Mouse (Mus musculus) forebrain, embryonic 10.5 days (tissue): ENCODE measurements around the gene Duoxa1. TPM values are rescaled to one million over a fixed set of nuclear protein-coding genes. Genes with fewer than 3 reads are reported as not detected.

ENCODE experiments used
- DNase-seq: peaks from one replicate; pipeline ENCODE4 v3.0.0-alpha.2; 2017; ENCODE audit warnings: low spot score; ENCODE audit errors: extremely low spot score
- H3K27ac ChIP-seq: fragments of 300-500 bp; sonication (generic); 2 replicates; pipeline ENCODE4 v1.5.1; 2016; ENCODE audit warnings: mild to moderate bottlenecking
- H3K27me3 ChIP-seq: fragments of 300-500 bp; sonication (generic); 2 replicates; pipeline ENCODE4 v1.6.1; 2016; ENCODE audit warnings: mild to moderate bottlenecking; ENCODE audit not compliant: poor library complexity, severe bottlenecking
- H3K36me3 ChIP-seq: fragments of 300-500 bp; sonication (generic); replicated peaks from 2 replicates; pipeline ENCODE4 v1.6.1; 2016; ENCODE audit warnings: mild to moderate bottlenecking, moderate library complexity
- H3K4me1 ChIP-seq: fragments of 300-500 bp; sonication (generic); 2 replicates; pipeline ENCODE4 v1.6.1; 2016
- H3K4me3 ChIP-seq: fragments of 300-500 bp; sonication (generic); 2 replicates; pipeline ENCODE4 v1.5.1; 2016; ENCODE audit warnings: mild to moderate bottlenecking, moderate library complexity
- H3K9me3 ChIP-seq: fragments of 300-500 bp; sonication (generic); 2 replicates; pipeline ENCODE4 v1.6.1; 2016; ENCODE audit warnings: mild to moderate bottlenecking, moderate library complexity
- WGBS: fragments of 180-500 bp; shearing (Covaris S2); methylation state at CpG from one replicate; pipeline ENCODE4 v1.1.7; 2016; 5-methylcytosine and 5-hydroxymethylcytosine counted together
- polyA plus RNA-seq: library from polyadenylated mRNA; unstranded; fragments of >200 nt; fragmentation: Nextera tagmentation; extraction: Ambion mirVana; gene quantifications from 2 replicates; pipeline ENCODE4 v1.2.1, GENCODE M21; 2016

Gene Duoxa1
- polyA plus RNA-seq, 1 experiment from 2014 or later: not detected

DNA sequence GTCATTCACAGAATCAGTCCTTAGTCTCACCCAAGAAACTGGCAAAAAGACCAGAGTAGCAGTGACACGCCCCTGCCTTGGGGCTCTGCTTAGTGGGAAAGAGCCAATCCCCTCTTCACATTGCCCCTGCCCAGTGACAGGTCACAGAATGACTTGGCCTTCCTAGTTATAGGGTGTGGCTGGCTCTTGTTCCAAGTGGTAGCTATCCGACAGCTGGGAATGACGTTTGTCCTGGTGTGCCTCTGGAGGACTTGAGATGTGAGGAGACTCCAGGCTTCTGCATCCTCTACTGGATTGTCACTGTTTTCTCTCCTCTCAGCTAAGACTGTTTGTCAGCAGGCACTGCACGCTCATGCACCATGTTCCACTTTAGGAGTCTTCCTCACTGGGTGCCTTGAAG, 3.9 kb upstream of the Duoxa1 start:
- peaks cover 12% of the 10 kb centered on the region for H3K4me1 ChIP-seq
- no peak overlapping the region for H3K27ac ChIP-seq
- no peak overlapping the region for H3K4me3 ChIP-seq
- peaks cover 41% of the 10 kb centered on the region for H3K27me3 ChIP-seq
- H3K36me3 ChIP-seq: no peaks in the 10 kb centered on the region
- DNase-seq: no peak
- H3K9me3 ChIP-seq: no peaks in the 10 kb centered on the region
- 72% methylated on average over 4 of the region's 4 CpGs for WGBS

DNA sequence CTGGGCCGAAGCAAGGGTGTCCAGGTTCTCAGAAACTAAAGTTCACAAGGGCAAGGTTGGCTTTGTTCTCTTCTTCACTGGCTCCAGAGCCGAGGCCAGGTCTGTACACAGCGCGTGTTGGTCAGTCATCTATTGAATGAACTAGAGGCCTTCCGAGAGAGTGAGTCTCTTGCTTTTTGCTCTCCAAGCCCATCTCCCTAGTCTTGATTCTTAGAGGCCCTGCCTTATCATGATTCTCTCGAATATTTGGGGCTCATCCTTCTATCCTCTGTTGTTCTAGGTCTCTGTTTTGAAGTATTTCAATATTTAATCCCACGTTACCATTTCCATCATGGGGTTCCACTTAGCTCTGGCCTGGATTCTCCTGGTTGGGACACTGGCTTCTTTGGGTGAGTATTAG, 1.8 kb upstream of the Duoxa1 start, which contains the start of gene Duox1:
TSS of gene Duox1 (plus strand) at position 301 of the 400 bp plus-strand sequence.
- Histone ChIP-seq H3K4me3 (no peak within 1 kb of the TSS), H3K4me1 (peaks cover 12% of the 10 kb centered on the region), H3K36me3 (no peaks in the 10 kb centered on the region), H3K9me3 (no peaks in the 10 kb centered on the region), H3K27ac (no peak within 1 kb of the TSS), H3K27me3 (peaks cover 62% of the 10 kb centered on the region)
- DNase-seq: no peak
- WGBS: 86% methylated on average over 7 of the region's 7 CpGs

DNA sequence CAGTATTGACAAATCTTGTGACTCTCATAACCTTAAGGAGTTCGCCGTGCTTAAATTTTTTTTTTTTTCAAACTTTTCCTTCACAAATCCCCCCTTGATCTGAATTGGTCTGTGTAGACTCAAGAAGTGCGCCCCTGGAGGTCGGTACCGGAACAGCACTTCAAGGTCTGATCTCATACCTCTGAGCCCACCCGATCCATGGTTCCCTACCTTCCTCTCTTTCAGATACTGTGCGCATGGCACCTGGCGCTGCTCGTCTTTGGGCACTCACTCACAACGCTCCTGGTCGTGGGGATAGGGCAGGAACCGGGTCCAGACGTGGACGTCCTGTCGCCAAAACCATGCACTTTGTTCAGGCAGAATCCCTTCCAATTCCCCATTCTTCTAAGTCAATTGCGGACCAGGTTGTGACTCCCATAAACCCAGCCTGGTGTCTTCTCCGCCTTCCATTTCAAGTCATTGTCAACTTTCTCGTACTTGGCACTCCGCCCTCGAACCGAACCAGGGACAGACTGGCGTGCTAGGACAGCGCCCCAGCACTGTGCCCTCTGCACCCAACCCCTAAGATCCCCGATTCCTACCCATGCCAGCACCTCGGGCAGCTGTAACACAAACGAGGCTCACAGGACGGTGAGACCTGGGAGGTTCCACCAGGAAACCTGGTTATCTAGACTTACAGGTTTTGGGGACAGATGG, 660 bp downstream of the Duoxa1 start:
- Histone ChIP-seq H3K9me3 (no peaks in the 10 kb centered on the region), H3K4me1 (peaks cover 12% of the 10 kb centered on the region), H3K27ac (no peak overlapping the region), H3K36me3 (no peaks in the 10 kb centered on the region), H3K27me3 (peaks cover 66% of the 10 kb centered on the region), H3K4me3 (peak overlapping the region; percentile 42)
- peak; percentile 67 for DNase-seq
- WGBS: 3% methylated on average over 27 of the region's 27 CpGs

GRCm38 (mm10) chr2:122311561-122311960, 2.0 kb downstream of the Duoxa1 start:
- no peak for DNase-seq
- Histone ChIP-seq H3K4me3 (no peak overlapping the region), H3K4me1 (peaks cover 12% of the 10 kb centered on the region), H3K36me3 (no peaks in the 10 kb centered on the region), H3K27me3 (peaks cover 79% of the 10 kb centered on the region), H3K9me3 (no peaks in the 10 kb centered on the region), H3K27ac (no peak overlapping the region)
- 44% methylated on average over 2 of the region's 2 CpGs for WGBS

- 47% methylated on average over 3 of the region's 3 CpGs for WGBS
- H3K4me3 ChIP-seq: no peak overlapping the region
Measured at GRCm38 (mm10) chr2:122309647-122310046, 3.9 kb downstream of the Duoxa1 start.

GRCm38 (mm10) chr2:122306184-122306583, 7.3 kb downstream of the Duoxa1 start:
- Histone ChIP-seq H3K36me3 (no peaks in the 10 kb centered on the region), H3K4me3 (no peak overlapping the region), H3K27me3 (peaks cover 86% of the 10 kb centered on the region), H3K9me3 (no peaks in the 10 kb centered on the region), H3K4me1 (peaks cover 10% of the 10 kb centered on the region), H3K27ac (no peak overlapping the region)
- 79% methylated on average over 4 of the region's 4 CpGs for WGBS
- DNase-seq: no peak

More at GRCm38 (mm10) chr2:122309647-122310046, 3.9 kb downstream of the Duoxa1 start:
- H3K27ac ChIP-seq: no peak overlapping the region
- no peaks in the 10 kb centered on the region for H3K9me3 ChIP-seq
- no peak for DNase-seq
- peaks cover 12% of the 10 kb centered on the region for H3K4me1 ChIP-seq
- no peaks in the 10 kb centered on the region for H3K36me3 ChIP-seq
- H3K27me3 ChIP-seq: peaks cover 86% of the 10 kb centered on the region

- no peak overlapping the region for H3K27ac ChIP-seq
- WGBS: 83% methylated on average over 16 of the region's 16 CpGs
- H3K4me1 ChIP-seq: peaks cover 19% of the 10 kb centered on the region
- no peaks in the 10 kb centered on the region for H3K36me3 ChIP-seq
- no peaks in the 10 kb centered on the region for H3K9me3 ChIP-seq
- peaks cover 86% of the 10 kb centered on the region for H3K27me3 ChIP-seq
- H3K4me3 ChIP-seq: no peak overlapping the region
- no peak for DNase-seq
Measured at GRCm38 (mm10) chr2:122305097-122305892, 8.2 kb downstream of the Duoxa1 start.

DNA sequence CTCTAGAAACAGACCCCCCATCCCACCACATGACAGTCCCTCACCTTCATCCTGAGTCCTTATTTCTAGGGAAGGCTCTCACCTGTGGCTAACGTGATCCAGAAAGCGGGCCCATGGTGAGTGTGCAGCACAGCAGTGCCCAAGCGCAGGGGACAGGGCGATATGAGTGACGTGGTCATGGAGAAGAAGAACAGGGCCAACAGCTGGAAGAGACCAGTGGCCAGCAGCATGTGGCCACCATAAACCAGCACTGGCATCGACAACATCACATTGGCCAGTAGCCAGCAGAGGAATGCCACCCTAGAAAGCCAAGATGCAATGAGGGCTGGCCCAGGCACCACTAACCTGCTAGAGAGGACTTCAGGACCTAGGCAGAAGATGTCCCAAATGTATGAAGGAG, 9.0 kb downstream of the Duoxa1 start:
- WGBS: 90% methylated on average over 6 of the region's 6 CpGs
- Histone ChIP-seq H3K36me3 (no peaks in the 10 kb centered on the region), H3K4me3 (no peak overlapping the region), H3K4me1 (peaks cover 23% of the 10 kb centered on the region), H3K27me3 (peaks cover 93% of the 10 kb centered on the region), H3K9me3 (no peaks in the 10 kb centered on the region), H3K27ac (no peak overlapping the region)
- no peak for DNase-seq

GRCm38 (mm10) chr2:122302574-122303241, 10.8 kb downstream of the Duoxa1 start:
- H3K4me1 ChIP-seq: peaks cover 42% of the 10 kb centered on the region
- H3K27ac ChIP-seq: no peak overlapping the region
- peak; percentile 71 for DNase-seq
- H3K36me3 ChIP-seq: no peaks in the 10 kb centered on the region
- H3K9me3 ChIP-seq: no peaks in the 10 kb centered on the region
- WGBS: 10% methylated on average over 9 of the region's 9 CpGs
- peaks cover 99% of the 10 kb centered on the region for H3K27me3 ChIP-seq
- H3K4me3 ChIP-seq: 0 out of 2 replicates have a peak overlapping the region, but pooled peaks have one; percentile 48

GRCm38 (mm10) chr2:122301921-122302573, 11.5 kb downstream of the Duoxa1 start:
- H3K9me3 ChIP-seq: no peaks in the 10 kb centered on the region
- peak overlapping the region; percentile 48 for H3K4me3 ChIP-seq
- DNase-seq: peak; percentile 18
- H3K27ac ChIP-seq: no peak overlapping the region
- H3K4me1 ChIP-seq: peaks cover 47% of the 10 kb centered on the region
- peaks cover 99% of the 10 kb centered on the region for H3K27me3 ChIP-seq
- no peaks in the 10 kb centered on the region for H3K36me3 ChIP-seq
- 6% methylated on average over 23 of the region's 23 CpGs for WGBS

DNA sequence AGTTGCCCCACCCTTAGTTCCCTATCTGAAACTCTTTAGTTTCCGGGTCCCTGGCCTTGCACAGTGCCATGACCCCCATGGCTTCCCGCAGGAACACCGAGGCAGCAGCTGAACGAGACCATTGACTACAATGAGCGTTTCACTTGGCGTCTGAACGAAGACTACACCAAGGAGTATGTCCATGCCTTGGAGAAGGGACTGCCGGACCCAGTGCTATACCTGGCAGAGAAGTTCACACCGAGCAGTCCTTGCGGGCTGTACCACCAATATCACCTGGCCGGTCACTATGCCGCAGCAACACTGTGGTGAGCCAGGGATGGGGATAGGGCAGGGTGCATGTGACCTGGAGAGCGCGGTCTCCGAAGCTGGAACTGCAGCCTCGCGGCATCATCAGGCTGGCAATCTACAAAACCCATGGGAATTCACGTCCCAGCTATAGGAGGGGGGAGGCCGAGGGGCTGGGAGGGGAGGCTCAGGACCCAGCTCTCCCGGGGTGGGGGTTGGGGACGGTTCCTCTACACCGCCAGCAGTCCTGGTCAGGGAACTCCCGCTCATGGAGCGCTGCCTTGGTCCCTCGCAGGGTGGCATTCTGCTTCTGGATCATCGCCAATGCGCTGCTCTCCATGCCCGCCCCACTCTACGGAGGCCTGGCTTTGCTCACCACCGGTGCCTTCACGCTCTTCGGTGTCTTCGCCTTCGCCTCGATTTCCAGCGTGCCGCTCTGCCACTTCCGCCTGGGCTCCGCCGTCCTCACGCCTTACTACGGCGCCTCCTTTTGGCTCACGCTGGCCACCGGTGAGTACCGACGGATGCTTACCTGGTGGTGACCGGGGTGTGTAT, 12.2 kb downstream of the Duoxa1 start:
- WGBS: under 1% methylated on average over 48 of the region's 48 CpGs
- DNase-seq: peak; percentile 45
- H3K27me3 ChIP-seq: peaks cover 99% of the 10 kb centered on the region
- H3K4me1 ChIP-seq: peaks cover 54% of the 10 kb centered on the region
- peak overlapping the region; percentile 48 for H3K4me3 ChIP-seq
- no peaks in the 10 kb centered on the region for H3K9me3 ChIP-seq
- H3K27ac ChIP-seq: no peak overlapping the region
- H3K36me3 ChIP-seq: no peaks in the 10 kb centered on the region

DNA sequence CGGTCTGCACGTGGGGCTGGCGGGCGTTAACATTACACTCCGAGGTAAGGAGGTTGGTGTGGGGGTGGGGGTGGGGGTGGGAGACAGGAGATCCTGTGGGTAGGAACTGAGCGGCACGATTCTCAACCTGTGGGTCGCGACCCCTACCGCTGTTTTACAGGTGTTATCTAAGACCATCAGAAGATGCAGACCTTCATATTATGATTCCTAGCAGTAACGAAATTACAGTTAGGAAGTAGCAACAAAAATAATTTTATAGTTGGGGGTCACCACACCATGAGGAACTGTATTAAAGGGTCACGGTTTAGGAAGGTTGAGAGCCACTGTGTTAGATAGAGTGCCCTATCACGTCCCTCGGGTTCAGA, 12.9 kb downstream of the Duoxa1 start:
- Histone ChIP-seq H3K4me3 (no peak overlapping the region), H3K9me3 (no peaks in the 10 kb centered on the region), H3K36me3 (no peaks in the 10 kb centered on the region), H3K27ac (no peak overlapping the region), H3K4me1 (peaks cover 58% of the 10 kb centered on the region), H3K27me3 (peaks cover 100% of the 10 kb centered on the region)
- 4% methylated on average over 14 of the region's 14 CpGs for WGBS
- no peak for DNase-seq
